Mouse (Mus musculus) heart, adult 8-10 months (tissue): Measurements from ENCODE around the gene Dennd1c. TPM values are rescaled to one million over a fixed set of nuclear protein-coding genes. Genes with fewer than 3 reads are reported as not detected.

Source experiments
- DNase-seq: peaks from one replicate; pipeline ENCODE4 v3.0.0; 2022; ENCODE audit warnings: low spot score
- total RNA-seq, 4 experiments: library from RNA; stranded (reverse); gene quantifications; 2 replicates each; pipeline ENCODE4 v1.2.4; 2022

Gene Dennd1c
- total RNA-seq, 4 experiments from 2014 or later: 0.90 to 1.6 (median 1.2) TPM

DNA sequence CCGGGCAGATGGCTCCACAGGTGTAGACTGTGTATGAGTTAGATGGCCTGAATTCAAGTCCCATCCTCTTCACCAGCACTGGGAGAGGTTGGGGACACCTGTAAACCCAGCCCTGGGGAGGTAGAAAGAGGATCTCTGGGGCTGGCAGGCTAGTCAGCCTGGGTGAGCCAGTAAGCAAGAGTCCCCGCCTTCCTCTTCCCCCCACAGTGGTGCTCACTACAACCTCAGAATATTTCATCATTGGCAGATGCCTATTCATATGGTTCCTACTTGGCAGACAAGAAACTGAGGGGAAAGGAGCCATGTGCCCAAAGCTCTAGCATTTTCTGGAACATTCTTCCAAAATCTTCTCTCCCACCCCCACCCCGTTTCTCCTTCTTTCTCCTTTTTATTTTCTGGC, 29.5 kb downstream of the Dennd1c start:
- DNase-seq: no peak

DNA sequence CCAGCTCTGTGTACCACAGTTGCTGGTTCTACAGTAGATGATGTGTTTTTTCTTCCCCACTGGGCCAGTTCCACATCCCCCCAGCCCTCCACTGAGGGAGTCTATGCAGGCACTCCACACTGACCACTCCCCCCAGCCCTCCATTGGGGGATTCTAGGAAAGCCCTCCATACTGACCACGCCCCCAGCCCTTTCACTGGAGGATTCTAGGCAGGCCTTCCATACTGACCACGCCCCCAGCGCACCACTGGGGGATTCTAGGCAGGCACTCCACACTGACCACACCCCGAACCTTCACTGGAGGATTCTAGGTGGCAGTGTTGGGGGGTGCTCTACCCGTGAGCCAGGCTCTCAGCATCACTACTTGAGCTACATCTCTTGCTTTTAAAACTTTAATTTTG, 30.9 kb downstream of the Dennd1c start:
- DNase-seq: no peak

DNA sequence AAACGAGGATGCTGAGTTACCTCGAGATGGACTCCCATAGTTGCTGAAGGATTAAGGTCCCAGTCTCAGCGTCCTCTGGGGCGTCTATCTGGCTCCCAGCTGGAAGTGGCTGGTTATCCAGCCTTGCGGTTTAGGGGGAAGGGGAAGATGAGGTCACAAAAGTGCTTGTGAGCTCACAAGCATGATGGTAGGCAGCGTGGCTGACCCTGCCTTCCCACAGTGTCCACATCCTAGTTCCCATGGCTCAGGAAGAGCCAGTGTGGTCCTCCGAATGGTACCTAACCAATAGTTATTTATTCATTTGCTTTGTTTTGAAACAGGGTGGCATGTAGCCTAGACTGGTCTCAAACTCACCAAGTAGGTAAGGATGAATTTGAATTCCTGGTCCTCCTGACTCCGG, 36.8 kb downstream of the Dennd1c start, which contains the start of gene Slc25a41:
Gene Slc25a41 (minus strand): TSS at position 101 of the 400 bp plus-strand sequence.
- DNase-seq: no peak

DNA sequence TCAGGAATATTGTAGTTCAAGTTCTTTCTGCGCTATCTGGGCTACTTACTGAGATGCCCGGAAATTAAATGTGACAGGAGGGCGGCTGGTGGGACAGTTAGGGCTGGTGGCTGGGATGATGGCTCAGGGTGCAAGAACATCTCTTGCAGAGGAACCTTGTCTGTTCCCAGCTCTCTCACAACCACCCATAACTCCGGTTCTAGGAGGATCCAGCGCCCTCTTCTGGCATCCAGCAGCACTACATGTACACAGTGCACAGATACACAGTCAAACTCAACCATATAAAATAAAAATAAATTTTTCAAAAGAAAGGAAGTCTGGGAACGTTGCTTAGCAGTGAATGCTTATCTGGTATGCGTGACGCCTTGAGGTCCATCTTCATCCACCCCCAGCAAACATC, 39.3 kb downstream of the Dennd1c start:
- no peak for DNase-seq

DNA sequence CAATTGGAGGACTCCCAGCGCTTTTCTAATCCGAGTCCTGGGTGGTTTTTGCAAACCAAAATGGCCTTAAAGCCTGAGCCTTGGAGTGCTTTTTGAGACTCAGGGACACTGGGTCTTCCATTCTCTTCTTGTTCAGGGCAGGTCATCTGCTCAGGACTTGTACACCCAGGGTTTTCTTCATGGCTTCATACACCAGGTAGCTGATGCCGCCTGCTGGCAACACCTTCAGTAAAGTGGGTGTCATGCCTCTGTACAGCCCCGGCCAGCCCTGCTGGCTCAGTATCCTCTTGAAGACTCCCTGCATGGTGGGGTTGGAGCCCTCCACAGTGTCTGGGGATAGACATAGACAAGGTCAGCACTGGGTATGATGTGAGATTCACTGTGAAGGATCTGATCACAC, 45.5 kb downstream of the Dennd1c start:
- no peak for DNase-seq

DNA sequence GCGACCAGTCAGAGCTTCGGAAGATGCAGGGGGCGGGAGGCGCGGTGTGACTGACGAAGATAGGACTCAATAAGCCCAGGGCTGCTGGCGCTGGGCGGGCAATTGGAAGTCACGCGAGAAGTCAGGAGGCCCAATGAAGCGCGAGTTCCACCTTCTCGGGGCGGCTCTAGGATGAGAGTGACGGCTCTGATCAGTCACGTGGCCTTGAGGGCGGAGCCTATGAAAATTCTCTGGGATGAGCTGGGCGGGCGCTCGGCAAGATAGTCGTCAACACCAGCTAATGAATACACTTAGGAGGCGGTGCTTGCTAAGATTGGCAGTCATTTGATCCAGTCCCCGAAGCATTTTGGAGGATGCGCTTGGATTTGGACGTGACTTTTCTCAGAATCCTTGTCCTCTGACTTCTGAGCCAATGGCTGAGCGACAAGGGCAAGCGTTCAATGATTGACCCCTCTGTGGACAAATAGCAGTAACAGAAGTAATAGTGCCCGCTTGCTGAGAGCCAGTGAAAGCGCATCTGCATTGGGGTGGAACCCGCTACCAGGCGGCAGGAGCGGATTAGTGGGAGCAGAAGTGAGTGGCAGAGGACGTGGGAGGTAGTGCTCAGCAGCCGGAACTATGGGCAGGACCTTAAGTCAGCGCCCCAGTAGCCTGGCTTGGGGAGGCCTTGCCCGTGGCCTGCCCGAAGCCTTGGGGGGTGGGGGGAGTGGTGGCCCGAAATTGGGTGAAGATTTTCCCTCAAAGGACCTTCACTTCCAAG, 46.5 kb downstream of the Dennd1c start:
- DNase-seq: peak; percentile 100

DNA sequence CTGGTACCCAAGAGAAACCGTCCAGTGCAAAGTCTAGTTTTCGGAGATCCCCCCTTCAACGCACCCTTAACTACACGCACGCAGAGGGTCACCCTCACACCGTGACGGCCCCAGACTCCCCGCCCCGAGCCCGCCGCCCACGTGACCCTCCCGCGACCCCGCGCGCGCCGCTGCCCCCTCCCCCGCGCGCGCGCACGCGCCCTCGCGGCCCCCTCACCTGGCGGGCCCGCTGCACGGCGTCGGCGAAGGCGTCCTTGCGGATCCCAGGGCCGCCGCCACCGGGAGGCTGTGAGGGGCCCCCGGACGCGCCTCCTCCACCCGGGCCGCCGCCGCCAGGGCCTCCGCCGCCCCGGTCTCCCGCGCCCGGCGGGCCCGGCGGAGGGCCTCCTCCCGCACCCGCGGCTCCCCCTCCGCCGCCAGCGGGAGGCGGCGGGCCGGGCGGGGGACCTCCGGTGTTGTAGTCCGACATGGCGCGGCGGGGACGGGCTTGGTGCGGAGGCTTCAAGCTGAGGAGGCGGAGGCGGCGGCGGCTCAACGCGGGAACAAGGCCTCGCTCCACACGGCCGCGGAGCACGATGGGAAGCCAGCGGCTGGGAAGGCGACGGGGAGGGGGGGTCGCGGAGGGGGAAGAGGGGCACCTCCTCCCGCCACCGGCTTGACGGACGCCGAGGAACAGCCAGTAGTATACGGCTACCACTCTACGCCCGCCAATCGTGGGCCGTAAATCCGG, 47.2 kb downstream of the Dennd1c start, which contains the start of gene Khsrp:
Gene Khsrp (minus strand): TSS at position 592 of the 730 bp plus-strand sequence.
- DNase-seq: no peak

DNA sequence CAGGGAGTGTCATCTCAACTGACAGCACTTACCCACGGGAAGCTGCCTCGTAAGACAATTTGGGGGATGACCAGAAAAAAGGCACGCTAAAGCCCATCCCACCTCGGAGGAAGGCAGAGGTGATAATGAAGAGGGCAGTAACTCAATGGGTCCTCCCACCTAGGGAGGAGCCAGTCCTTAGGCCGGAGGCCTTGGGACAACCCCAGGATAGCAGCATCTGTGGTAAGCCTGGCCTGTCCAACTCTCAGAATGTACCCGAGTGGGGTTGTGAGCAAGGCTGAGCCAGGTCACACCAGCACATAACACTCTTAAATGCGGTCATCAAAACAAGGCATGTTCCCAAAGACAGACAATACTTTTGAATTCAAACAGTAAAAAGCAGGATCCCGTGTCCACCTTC, 48.6 kb downstream of the Dennd1c start:
- DNase-seq: no peak

DNA sequence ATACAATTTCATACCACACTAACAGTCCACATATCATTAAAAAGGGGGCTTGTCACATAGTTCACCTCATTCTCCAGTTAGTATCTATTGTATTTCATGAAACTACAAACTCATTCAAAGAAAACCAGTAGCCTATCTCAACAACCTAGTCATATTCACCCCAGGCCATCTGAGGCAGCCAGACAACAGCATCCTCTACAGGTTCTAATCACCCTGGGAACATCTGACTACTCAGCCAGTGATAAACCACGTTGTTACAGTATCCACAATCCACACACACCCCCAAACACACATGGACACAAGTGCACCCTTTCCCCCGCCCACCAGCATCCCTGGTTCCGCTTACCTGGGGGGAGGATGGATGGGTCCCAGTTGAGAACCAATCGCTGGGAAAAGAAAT, 50.8 kb downstream of the Dennd1c start:
- no peak for DNase-seq

DNA sequence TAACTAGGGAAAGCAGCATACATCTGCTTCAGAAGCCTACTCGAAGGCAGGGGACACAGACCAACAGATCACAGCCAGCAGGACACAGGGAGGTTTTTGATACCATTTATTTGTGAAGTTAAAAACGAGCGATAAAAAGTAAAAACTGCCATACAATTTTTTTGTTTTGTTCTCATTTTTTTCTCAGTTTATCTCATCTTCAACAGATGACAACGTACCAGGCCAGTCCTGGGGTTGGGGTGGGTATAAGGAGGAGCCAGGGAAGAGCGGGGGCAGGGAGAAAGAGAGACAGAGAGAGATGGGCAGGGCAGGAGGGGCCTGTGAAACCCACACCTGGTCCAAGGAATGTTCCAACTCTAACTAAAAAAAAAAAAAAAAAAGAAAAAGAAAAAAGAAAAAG, 57.4 kb downstream of the Dennd1c start:
- no peak for DNase-seq

DNA sequence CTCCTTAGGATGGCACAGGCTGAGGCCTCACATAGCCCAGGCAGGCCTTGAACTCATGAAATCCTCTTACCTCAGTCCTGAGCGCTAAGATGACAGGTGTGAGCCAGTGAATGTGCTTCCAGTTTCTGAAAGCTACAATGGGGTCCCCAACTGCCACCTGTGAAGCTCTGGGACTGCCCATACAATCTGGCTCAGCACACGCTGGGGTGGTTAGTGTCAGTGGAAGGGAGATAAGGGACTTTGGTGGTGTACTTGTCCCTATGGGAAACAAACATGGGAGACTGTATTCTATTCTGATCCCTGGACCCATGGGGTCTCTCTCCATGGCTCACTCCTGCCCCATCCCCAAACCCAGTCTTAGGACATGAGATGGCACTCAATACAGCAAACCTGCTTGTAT, 58.6 kb downstream of the Dennd1c start:
- no peak for DNase-seq

Other genes starting within 250 kb of the Dennd1c start
- gene Rfx2, start 247.5 kb downstream of the Dennd1c start, total RNA-seq: 1 to 10 TPM; 1.6 to 3.5 (median 2.7) TPM
- not detected for gene Acsbg2, start 204.1 kb downstream of the Dennd1c start, total RNA-seq
- gene 1700061G19Rik, start 203.0 kb downstream of the Dennd1c start, total RNA-seq: not detected
- gene Mllt1, start 143.1 kb downstream of the Dennd1c start, total RNA-seq: 10 to 100 TPM; 23.3 to 26.9 (median 26.4) TPM
- not detected for gene Acer1, start 96.4 kb downstream of the Dennd1c start, total RNA-seq
- gene Clpp, start 88.2 kb downstream of the Dennd1c start, total RNA-seq: 10 to 100 TPM; 77.9 to 82.7 (median 80.2) TPM
- gene Alkbh7, start 81.2 kb downstream of the Dennd1c start, total RNA-seq: 10 to 100 TPM; 68.0 to 76.3 (median 74.3) TPM
- gene Pspn, start 78.5 kb downstream of the Dennd1c start, total RNA-seq: not detected
- gene Gtf2f1, start 67.2 kb downstream of the Dennd1c start, total RNA-seq: 10 to 100 TPM; 17.7 to 25.1 (median 20.6) TPM
- gene Gm17949, start 67.0 kb downstream of the Dennd1c start, total RNA-seq: under 1 TPM in 2 of 4 experiments, not detected in 2; 0.37 to 0.60 TPM
- gene Khsrp, start 47.0 kb downstream of the Dennd1c start, total RNA-seq: 10 to 100 TPM; 35.0 to 47.6 (median 38.6) TPM
- gene Slc25a41, start 36.9 kb downstream of the Dennd1c start, total RNA-seq: not detected
- under 1 TPM in 2 of 4 experiments, not detected in 2; 0.23 to 0.72 TPM for gene Crb3, start 19.4 kb downstream of the Dennd1c start, total RNA-seq
- 10 to 100 TPM; 64.7 to 74.7 (median 70.4) TPM for gene Slc25a23, start 18.7 kb downstream of the Dennd1c start, total RNA-seq
- 1 to 10 TPM; 1.1 to 1.7 (median 1.4) TPM for gene Tubb4a, start 9.3 kb upstream of the Dennd1c start, total RNA-seq
- under 1 TPM; 0.25 to 0.83 (median 0.43) TPM for gene Tnfsf9, start 26.8 kb upstream of the Dennd1c start, total RNA-seq
- gene Cd70, start 71.3 kb upstream of the Dennd1c start, total RNA-seq: not detected
- under 1 TPM in 1 of 4 experiments, not detected in 3; 0.20 TPM for gene Tnfsf14, start 115.7 kb upstream of the Dennd1c start, total RNA-seq
- 100 to 1,000 TPM in 2 of 4 experiments, 10 to 100 TPM in 2; 65.8 to 155 (median 120) TPM for gene C3, start 149.6 kb upstream of the Dennd1c start, total RNA-seq
- gene Gpr108, start 169.9 kb upstream of the Dennd1c start, total RNA-seq: 10 to 100 TPM; 29.1 to 35.0 (median 31.0) TPM
- 100 to 1,000 TPM; 117 to 154 (median 134) TPM for gene Trip10, start 170.9 kb upstream of the Dennd1c start, total RNA-seq
- 1 to 10 TPM; 1.1 to 1.9 (median 1.4) TPM for gene Vav1, start 200.6 kb upstream of the Dennd1c start, total RNA-seq